Mouse (Mus musculus): Measurements from ENCODE around the gene Cd276. TPM values are rescaled to one million over a fixed set of nuclear protein-coding genes. Genes with fewer than 3 reads are reported as not detected.
"Not testable (repeated sequence)": the region's sequence is repeated elsewhere in the genome, so short reads cannot be mapped to it uniquely, and the experiment has no call there.

Cd276 gene
- 33.2 and 35.1 TPM in 2 replicates for polyA plus RNA-seq (2015; fragmentation: Nextera tagmentation; extraction: Ambion mirVana)

GRCm38 (mm10) chr9:58554908-58555684 lies at the start of gene Cd276:
Gene Cd276, minus strand, starts transcription at chr9:58555437.
- peak; percentile 78 for ATAC-seq (replicated peaks)
- Histone ChIP-seq H3K27me3 (replicated peaks) (no peaks in the 10 kb centered on the region), H3K4me3 (peak within 1 kb of the TSS; percentile 91), H3K9ac (peak within 1 kb of the TSS; percentile 95), H3K4me1 (peaks cover 35% of the 10 kb centered on the region), H3K4me2 (peak within 1 kb of the TSS; percentile 85), H3K9me3 (no peaks in the 10 kb centered on the region), H3K36me3 (replicated peaks) (no peaks in the 10 kb centered on the region), H3K27ac (peak within 1 kb of the TSS; percentile 99)
- under 1% methylated on average over 68 of the region's 68 CpGs for WGBS

- Histone ChIP-seq H3K36me3 (replicated peaks) (no peaks in the 10 kb centered on the region), H3K27me3 (replicated peaks) (no peaks in the 10 kb centered on the region), H3K4me2 (no peak overlapping the region), H3K4me1 (no peaks in the 10 kb centered on the region), H3K9me3 (no peaks in the 10 kb centered on the region), H3K4me3 (no peak overlapping the region), H3K9ac (no peak overlapping the region), H3K27ac (no peak overlapping the region)
- no peak for ATAC-seq (replicated peaks)
- WGBS, result 96% methylated on average over 1 of the region's 1 CpGs
These were observed 40.1 kb upstream of the Cd276 start for GRCm38 (mm10) chr9:58595313-58595712.

DNA sequence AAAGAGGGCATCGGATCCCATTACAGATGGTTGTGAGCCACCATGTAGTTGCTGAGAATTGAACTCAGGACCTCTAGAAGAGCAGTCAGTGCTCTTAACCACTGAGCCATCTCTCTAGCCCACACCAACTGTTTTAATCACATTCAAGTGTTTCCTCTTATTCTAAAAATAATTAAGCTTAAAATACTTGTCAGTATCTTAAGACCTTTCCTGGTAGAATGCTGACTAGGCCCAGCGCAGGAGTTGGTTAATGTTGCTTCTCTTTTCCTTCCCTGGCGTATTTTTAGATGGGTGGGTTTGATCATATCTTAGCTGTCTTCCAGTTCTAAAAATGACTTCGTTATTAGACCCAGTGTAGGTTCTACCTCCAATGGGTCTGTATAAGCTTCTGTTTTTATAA lies 33.4 kb upstream of the Cd276 start:
- ATAC-seq (replicated peaks), result no peak
- Histone ChIP-seq H3K27ac (no peak overlapping the region), H3K27me3 (replicated peaks) (no peaks in the 10 kb centered on the region), H3K4me2 (no peak overlapping the region), H3K9ac (no peak overlapping the region), H3K4me3 (no peak overlapping the region), H3K9me3 (no peaks in the 10 kb centered on the region), H3K4me1 (peaks cover 8% of the 10 kb centered on the region), H3K36me3 (replicated peaks) (no peaks in the 10 kb centered on the region)
- WGBS, result 96% methylated on average over 4 of the region's 4 CpGs

DNA sequence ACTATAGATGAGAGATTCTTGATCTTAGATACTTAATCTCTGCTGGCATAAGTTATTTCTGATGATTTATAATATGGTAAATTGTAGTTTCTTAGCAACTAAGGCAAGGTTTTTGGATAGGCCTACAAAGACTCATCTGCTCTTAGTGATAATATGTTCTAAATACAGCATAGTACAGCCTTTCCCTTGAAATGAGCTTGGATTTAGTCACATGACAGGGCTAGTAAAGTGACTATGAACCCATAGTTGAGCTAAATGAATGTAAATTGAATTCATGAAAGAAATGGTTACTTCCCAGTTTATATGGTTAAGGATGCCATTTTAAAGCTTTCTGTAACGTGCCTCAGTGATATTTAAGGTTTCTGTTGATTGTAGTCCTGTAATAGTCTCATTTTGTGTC lies 29.1 kb upstream of the Cd276 start:
- H3K4me1 ChIP-seq, result peaks cover 15% of the 10 kb centered on the region
- no peak overlapping the region for H3K4me3 ChIP-seq
- no peak for ATAC-seq (replicated peaks)
- no peaks in the 10 kb centered on the region for H3K36me3 ChIP-seq (replicated peaks)
- H3K9me3 ChIP-seq, result no peaks in the 10 kb centered on the region
- H3K27me3 ChIP-seq (replicated peaks), result no peaks in the 10 kb centered on the region
- no peak overlapping the region for H3K9ac ChIP-seq
- H3K27ac ChIP-seq, result no peak overlapping the region
- peak overlapping the region; percentile 82; the same call in 1 of the 2 replicates for H3K4me2 ChIP-seq
- 69% methylated on average over 1 of the region's 1 CpGs for WGBS

GRCm38 (mm10) chr9:58583267-58583641 lies 28.0 kb upstream of the Cd276 start:
- Histone ChIP-seq H3K27ac (peak overlapping the region; percentile 96), H3K36me3 (replicated peaks) (no peaks in the 10 kb centered on the region), H3K27me3 (replicated peaks) (no peaks in the 10 kb centered on the region), H3K4me2 (peak overlapping the region; percentile 82), H3K4me1 (peaks cover 15% of the 10 kb centered on the region), H3K9me3 (no peaks in the 10 kb centered on the region), H3K4me3 (peak overlapping the region; percentile 74), H3K9ac (peak overlapping the region; percentile 87)
- no peak for ATAC-seq (replicated peaks)
- under 1% methylated on average over 8 of the region's 8 CpGs for WGBS

DNA sequence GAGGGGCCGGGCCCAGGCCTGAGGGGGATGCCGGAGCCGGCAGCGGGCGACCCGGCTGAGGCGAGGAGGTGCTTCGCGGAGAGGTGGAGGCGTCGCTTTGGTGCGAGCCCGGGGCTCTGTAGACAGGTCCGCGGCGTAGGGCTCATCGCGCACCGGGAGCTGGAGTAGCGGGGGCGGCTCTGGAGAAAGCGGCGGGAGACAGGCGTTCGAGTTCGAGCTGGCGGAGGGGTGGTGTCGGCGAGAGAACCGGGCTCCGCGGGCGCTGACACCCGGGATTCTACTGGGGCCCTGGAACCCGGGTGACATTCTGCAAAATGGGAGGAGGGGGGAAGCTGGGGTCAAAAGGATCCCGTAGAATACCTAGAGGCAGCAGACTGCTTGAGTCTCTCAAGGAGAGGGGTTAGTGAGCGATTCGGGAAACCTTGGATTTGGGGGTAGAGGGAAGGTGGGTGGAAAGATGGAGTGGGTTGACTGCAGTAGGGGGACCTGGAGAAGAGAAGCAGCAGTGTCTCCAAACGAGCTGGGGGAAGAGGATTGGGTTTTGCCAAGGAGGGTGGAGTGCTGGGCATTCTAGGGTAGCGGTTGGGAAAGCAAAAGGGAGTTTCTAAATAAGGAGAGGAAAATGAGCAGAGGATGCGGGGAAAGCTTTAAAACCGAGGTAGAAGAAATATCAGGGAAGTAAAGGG lies 27.5 kb upstream of the Cd276 start:
- Histone ChIP-seq H3K36me3 (replicated peaks) (no peaks in the 10 kb centered on the region), H3K9me3 (no peaks in the 10 kb centered on the region), H3K27ac (peak overlapping the region; percentile 96), H3K4me3 (peak overlapping the region; percentile 74), H3K4me2 (peak overlapping the region; percentile 82), H3K4me1 (peaks cover 15% of the 10 kb centered on the region), H3K27me3 (replicated peaks) (no peaks in the 10 kb centered on the region), H3K9ac (peak overlapping the region; percentile 87)
- ATAC-seq (replicated peaks), result peak; percentile 81; the same call in 1 of the 2 replicates
- WGBS, result 0% methylated on average over 42 of the region's 42 CpGs

DNA sequence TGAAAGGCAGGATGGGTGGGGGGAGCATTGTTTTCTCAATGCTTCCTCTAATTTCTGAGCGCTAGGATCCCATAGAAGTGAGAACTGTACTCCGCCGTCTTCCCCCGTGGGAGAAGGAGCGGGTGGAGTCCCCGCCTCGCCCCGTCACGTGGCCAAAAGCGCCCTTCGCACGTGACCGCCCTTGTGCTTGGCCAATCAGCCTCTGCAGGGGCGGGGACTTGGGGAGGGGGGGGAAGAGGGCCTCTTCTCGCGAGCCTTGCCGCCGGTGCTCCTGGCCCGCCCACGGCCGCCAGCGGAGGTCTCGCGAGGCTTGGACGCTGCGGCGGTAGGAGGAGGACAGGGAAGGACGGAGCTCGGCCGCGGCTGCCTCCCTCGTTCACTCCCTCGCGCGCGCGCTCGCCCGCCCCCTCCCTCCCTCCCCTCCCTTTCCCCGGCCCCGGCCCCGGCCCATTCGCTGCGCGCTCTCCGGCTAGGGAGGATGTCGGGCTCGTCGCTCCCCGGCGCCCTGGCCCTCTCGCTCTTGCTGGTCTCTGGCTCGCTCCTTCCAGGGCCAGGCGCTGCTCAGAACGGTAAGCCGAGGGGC lies 26.8 kb upstream of the Cd276 start, which contains the start of gene Nptn:
Gene Nptn (plus strand): TSS at position 283 of the 583 bp plus-strand sequence.
- Histone ChIP-seq H3K4me2 (peak within 1 kb of the TSS; percentile 82), H3K27ac (peak within 1 kb of the TSS; percentile 96), H3K36me3 (replicated peaks) (no peaks in the 10 kb centered on the region), H3K27me3 (replicated peaks) (no peaks in the 10 kb centered on the region), H3K9me3 (no peaks in the 10 kb centered on the region), H3K9ac (peak within 1 kb of the TSS; percentile 87), H3K4me3 (peak within 1 kb of the TSS; percentile 74), H3K4me1 (peaks cover 15% of the 10 kb centered on the region)
- 0% methylated on average over 32 of the region's 56 CpGs for WGBS
- peak; percentile 98 for ATAC-seq (replicated peaks)

DNA sequence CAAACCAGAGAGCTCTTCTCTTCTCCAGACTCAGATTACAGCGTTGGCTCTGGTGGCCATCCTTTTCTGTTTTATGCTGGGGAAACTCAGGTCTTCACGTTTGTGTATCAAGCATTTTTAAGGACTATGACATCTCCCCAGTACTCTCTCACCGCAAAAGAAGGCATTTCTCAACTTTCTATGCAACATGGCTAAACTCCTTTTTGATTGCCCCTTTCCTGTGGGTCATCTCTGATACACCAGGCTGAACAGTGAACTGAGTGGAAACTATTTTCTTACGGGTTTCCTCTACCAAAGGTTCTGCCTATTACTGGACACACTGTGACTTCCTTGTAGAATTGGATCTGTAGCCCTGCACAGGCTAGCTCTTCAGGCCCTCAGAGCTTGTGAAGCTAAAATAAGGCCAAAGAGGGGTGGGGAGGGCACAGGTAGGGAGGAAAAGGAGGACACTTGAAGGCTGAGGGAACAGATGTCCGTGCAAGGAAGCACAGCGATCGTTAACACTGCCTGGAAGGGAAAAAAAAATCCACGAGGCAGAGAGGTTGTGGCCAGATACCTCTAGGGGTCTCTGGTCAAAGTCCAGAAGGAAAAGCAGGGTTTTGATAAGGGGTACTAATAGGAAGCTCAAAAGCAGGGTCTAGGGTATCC lies 26.2 kb upstream of the Cd276 start:
- no peak; the same call in 1 of the 2 replicates for ATAC-seq (replicated peaks)
- peak overlapping the region; percentile 46 for H3K9ac ChIP-seq
- WGBS, result 32% methylated on average over 8 of the region's 8 CpGs

DNA sequence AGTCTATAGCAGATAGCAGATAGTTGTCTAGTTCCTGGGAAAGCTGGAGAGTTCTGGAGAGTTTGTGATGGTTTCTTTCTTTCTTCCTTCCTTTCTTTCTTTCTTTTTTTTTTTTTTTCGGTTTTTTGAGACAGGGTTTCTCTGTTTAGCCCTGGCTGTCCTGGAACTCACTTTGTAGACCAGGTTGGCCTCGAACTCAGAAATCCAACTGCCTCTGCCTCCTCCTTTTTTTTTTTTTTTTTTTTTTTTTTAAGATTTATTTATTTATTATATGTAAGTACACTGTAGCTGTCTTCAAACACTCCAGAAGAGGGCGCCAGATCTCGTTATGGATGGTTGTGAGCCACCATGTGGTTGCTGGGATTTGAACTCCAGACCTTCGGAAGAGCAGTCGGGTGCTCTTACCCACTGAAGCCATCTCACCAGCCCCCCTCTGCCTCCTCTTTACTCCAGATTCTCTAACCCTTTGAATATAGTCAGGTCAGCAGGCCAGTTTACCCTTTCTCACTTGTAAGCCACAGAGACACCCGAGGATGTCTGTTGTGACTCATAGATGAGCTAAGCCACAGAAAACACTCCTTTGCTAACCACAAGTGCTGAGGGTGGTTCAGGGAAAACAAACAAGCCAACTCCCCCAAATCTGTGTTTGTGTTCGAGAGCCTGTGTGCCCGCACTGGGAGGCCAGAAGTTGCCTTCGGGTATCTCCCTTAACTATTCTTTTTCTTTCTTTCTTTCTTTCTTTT lies 25.4 kb upstream of the Cd276 start:
- WGBS, result 76% methylated on average over 10 of the region's 10 CpGs
- not testable (repeated sequence) for H3K27me3 ChIP-seq (replicated peaks); ATAC-seq (replicated peaks); H3K36me3 ChIP-seq (replicated peaks); H3K4me3 ChIP-seq; H3K9ac ChIP-seq; H3K4me2 ChIP-seq; H3K9me3 ChIP-seq
- 0 out of 2 replicates have a peak overlapping the region, but pooled peaks have one; percentile 84 for H3K27ac ChIP-seq
- peaks cover 15% of the 10 kb centered on the region for H3K4me1 ChIP-seq

More for the DNA sequence above, 26.2 kb upstream of the Cd276 start:
- no peaks in the 10 kb centered on the region for H3K36me3 ChIP-seq (replicated peaks)
- H3K4me3 ChIP-seq, result peak overlapping the region; percentile 74
- H3K4me1 ChIP-seq, result peaks cover 15% of the 10 kb centered on the region
- peak overlapping the region; percentile 84 for H3K27ac ChIP-seq
- H3K4me2 ChIP-seq, result peak overlapping the region; percentile 71
- no peaks in the 10 kb centered on the region for H3K27me3 ChIP-seq (replicated peaks)
- H3K9me3 ChIP-seq, result no peaks in the 10 kb centered on the region

- no peaks in the 10 kb centered on the region for H3K9me3 ChIP-seq
- H3K27ac ChIP-seq, result no peak overlapping the region
- H3K4me2 ChIP-seq, result no peak overlapping the region
- no peaks in the 10 kb centered on the region for H3K36me3 ChIP-seq (replicated peaks)
- ATAC-seq (replicated peaks), result no peak
- H3K4me1 ChIP-seq, result peaks cover 7% of the 10 kb centered on the region
- no peaks in the 10 kb centered on the region for H3K27me3 ChIP-seq (replicated peaks)
- H3K9ac ChIP-seq, result no peak overlapping the region
- 29% methylated on average over 3 of the region's 3 CpGs for whole genome bisulfite sequencing
- no peak overlapping the region for H3K4me3 ChIP-seq
These were observed 23.4 kb upstream of the Cd276 start for GRCm38 (mm10) chr9:58578669-58579068.

GRCm38 (mm10) chr9:58571001-58571400 lies 15.8 kb upstream of the Cd276 start:
- Histone ChIP-seq H3K27me3 (replicated peaks) (no peaks in the 10 kb centered on the region), H3K9ac (no peak overlapping the region), H3K4me3 (no peak overlapping the region), H3K36me3 (replicated peaks) (no peaks in the 10 kb centered on the region), H3K4me1 (no peaks in the 10 kb centered on the region), H3K27ac (no peak overlapping the region), H3K4me2 (no peak overlapping the region), H3K9me3 (no peaks in the 10 kb centered on the region)
- WGBS, result 98% methylated on average over 1 of the region's 1 CpGs
- no peak for ATAC-seq (replicated peaks)
